Mouse (Mus musculus) liver, embryonic 11.5 days (tissue): ENCODE data around the gene Rab19. TPM values are rescaled to one million over a fixed set of nuclear protein-coding genes. Genes with fewer than 3 reads are reported as not detected.

ENCODE experiments used
- ATAC-seq: fragments of 200-750 bp; cut with Nextera tagmentation; replicated peaks from 2 replicates; pipeline ENCODE4 v1.8.0; 2017; ENCODE audit warnings: moderate number of reproducible peaks, mild to moderate bottlenecking, moderate TSS enrichment, moderate library complexity; ENCODE audit not compliant: low FRiP score
- DNase-seq: peaks from one replicate; pipeline ENCODE4 v3.0.0-alpha.2; 2017; ENCODE audit warnings: low spot score
- H3K27ac ChIP-seq: fragments of 300-500 bp; sonication (generic); 2 replicates; pipeline ENCODE4 v1.5.1; 2014; ENCODE audit warnings: mild to moderate bottlenecking, low read depth, low read length, control low read depth
- H3K27me3 ChIP-seq: fragments of 300-500 bp; sonication (generic); replicated peaks from 2 replicates; pipeline ENCODE4 v1.6.1; 2014; ENCODE audit warnings: low read length, mixed read lengths; ENCODE audit not compliant: control insufficient read depth, insufficient read depth
- H3K36me3 ChIP-seq: fragments of 300-500 bp; sonication (generic); 2 replicates; pipeline ENCODE4 v1.6.1; 2014; ENCODE audit warnings: mild to moderate bottlenecking, low read length, moderate library complexity, mixed read lengths; ENCODE audit not compliant: control insufficient read depth, insufficient read depth
- H3K4me1 ChIP-seq: fragments of 300-500 bp; sonication (generic); replicated peaks from 2 replicates; pipeline ENCODE4 v1.6.1; 2014; ENCODE audit warnings: low read length, mixed read lengths; ENCODE audit not compliant: control insufficient read depth, insufficient read depth
- H3K4me2 ChIP-seq: fragments of 300-500 bp; sonication (generic); 2 replicates; pipeline ENCODE4 v1.6.1; 2014; ENCODE audit warnings: mild to moderate bottlenecking, control low read depth, moderate library complexity
- H3K4me3 ChIP-seq: fragments of 300-500 bp; sonication (generic); 2 replicates; pipeline ENCODE4 v1.5.1; 2014; ENCODE audit warnings: low read depth, low read length, control low read depth
- H3K9ac ChIP-seq: fragments of 300-500 bp; sonication (generic); 2 replicates; pipeline ENCODE4 v1.6.1; 2014; ENCODE audit warnings: low read depth, low read length, control low read depth
- H3K9me3 ChIP-seq: fragments of 300-500 bp; sonication (generic); 2 replicates; pipeline ENCODE4 v1.6.1; 2016; ENCODE audit warnings: low read length, inconsistent platforms, mixed read lengths; ENCODE audit not compliant: control insufficient read depth
- WGBS: fragments of 180-500 bp; shearing (Covaris S2); extraction: QIAGEN DNeasy Blood & Tissue Kit; methylation state at CpG from one replicate; pipeline ENCODE4 v1.1.7; 2014; 5-methylcytosine and 5-hydroxymethylcytosine counted together
- polyA plus RNA-seq: library from polyadenylated mRNA; unstranded; fragments of >200 nt; fragmentation: Nextera tagmentation; extraction: Ambion mirVana; gene quantifications from 2 replicates; pipeline ENCODE4 v1.2.1, GENCODE M21; 2014

The Rab19 gene
- polyA plus RNA-seq, 1 experiment from 2014 or later, result 0.27 TPM

GRCm38 (mm10) chr6:39395471-39395870 is 14.5 kb downstream of the Rab19 start:
- Histone ChIP-seq H3K36me3 (peaks cover 5% of the 10 kb centered on the region; the same call in 1 of the 2 replicates), H3K27ac (no peak overlapping the region)
- 88% methylated on average over 4 of the region's 4 CpGs for WGBS

GRCm38 (mm10) chr6:39395916-39396315 is 14.9 kb downstream of the Rab19 start:
- Histone ChIP-seq H3K4me3 (no peak overlapping the region), H3K4me2 (no peak overlapping the region), H3K36me3 (peaks cover 5% of the 10 kb centered on the region; the same call in 1 of the 2 replicates), H3K9ac (no peak overlapping the region), H3K27me3 (no peaks in the 10 kb centered on the region), H3K4me1 (no peaks in the 10 kb centered on the region), H3K27ac (no peak overlapping the region), H3K9me3 (no peaks in the 10 kb centered on the region)
- ATAC-seq (no peak), DNase-seq (no peak)
- 73% methylated on average over 4 of the region's 4 CpGs for WGBS

More at GRCm38 (mm10) chr6:39395471-39395870, 14.5 kb downstream of the Rab19 start:
- no peaks in the 10 kb centered on the region for H3K27me3 ChIP-seq
- H3K4me3 ChIP-seq, result no peak overlapping the region
- H3K9ac ChIP-seq, result no peak overlapping the region
- no peaks in the 10 kb centered on the region for H3K4me1 ChIP-seq
- H3K9me3 ChIP-seq, result no peaks in the 10 kb centered on the region
- H3K4me2 ChIP-seq, result no peak overlapping the region
- ATAC-seq (no peak), DNase-seq (no peak)

- peaks cover 5% of the 10 kb centered on the region; the same call in 1 of the 2 replicates for H3K36me3 ChIP-seq
- no peak overlapping the region for H3K9ac ChIP-seq
- no peak for DNase-seq
- H3K9me3 ChIP-seq, result no peaks in the 10 kb centered on the region
- H3K27me3 ChIP-seq, result no peaks in the 10 kb centered on the region
- no peak overlapping the region for H3K27ac ChIP-seq
- no peak for ATAC-seq
- no peaks in the 10 kb centered on the region for H3K4me1 ChIP-seq
- no peak overlapping the region for H3K4me3 ChIP-seq
- H3K4me2 ChIP-seq, result no peak overlapping the region
- WGBS, result 87% methylated on average over 6 of the region's 6 CpGs
Observed at GRCm38 (mm10) chr6:39397046-39397445, 16.1 kb downstream of the Rab19 start.

- no peak overlapping the region for H3K4me3 ChIP-seq
- no peaks in the 10 kb centered on the region for H3K4me1 ChIP-seq
- H3K9me3 ChIP-seq, result no peaks in the 10 kb centered on the region
- H3K36me3 ChIP-seq, result peaks cover 5% of the 10 kb centered on the region; the same call in 1 of the 2 replicates
- no peaks in the 10 kb centered on the region for H3K27me3 ChIP-seq
- H3K27ac ChIP-seq, result no peak overlapping the region
- no peak overlapping the region for H3K4me2 ChIP-seq
- DNase-seq (no peak), ATAC-seq (no peak)
- no peak overlapping the region for H3K9ac ChIP-seq
- WGBS, result 89% methylated on average over 9 of the region's 9 CpGs
Observed at GRCm38 (mm10) chr6:39398342-39398741, 17.4 kb downstream of the Rab19 start.

- Histone ChIP-seq H3K4me1 (no peaks in the 10 kb centered on the region), H3K9ac (no peak overlapping the region), H3K4me3 (no peak overlapping the region), H3K4me2 (no peak overlapping the region), H3K36me3 (peaks cover 8% of the 10 kb centered on the region; the same call in 1 of the 2 replicates), H3K9me3 (no peaks in the 10 kb centered on the region), H3K27ac (no peak overlapping the region), H3K27me3 (no peaks in the 10 kb centered on the region)
- 81% methylated on average over 7 of the region's 7 CpGs for WGBS
- DNase-seq, result no peak
- ATAC-seq, result no peak
Observed at GRCm38 (mm10) chr6:39400343-39400742, 19.4 kb downstream of the Rab19 start.

GRCm38 (mm10) chr6:39403136-39403535 is 22.2 kb downstream of the Rab19 start:
- Histone ChIP-seq H3K4me2 (no peak overlapping the region), H3K9me3 (no peaks in the 10 kb centered on the region), H3K9ac (no peak overlapping the region), H3K27me3 (no peaks in the 10 kb centered on the region), H3K36me3 (peaks cover 8% of the 10 kb centered on the region; the same call in 1 of the 2 replicates), H3K4me3 (no peak overlapping the region), H3K4me1 (no peaks in the 10 kb centered on the region), H3K27ac (no peak overlapping the region)
- no peak for DNase-seq
- ATAC-seq, result no peak
- 84% methylated on average over 2 of the region's 2 CpGs for WGBS

- Histone ChIP-seq H3K9ac (no peak overlapping the region), H3K27me3 (no peaks in the 10 kb centered on the region), H3K36me3 (peaks cover 5% of the 10 kb centered on the region; the same call in 1 of the 2 replicates), H3K27ac (no peak overlapping the region), H3K4me2 (no peak overlapping the region), H3K4me1 (no peaks in the 10 kb centered on the region), H3K9me3 (no peaks in the 10 kb centered on the region), H3K4me3 (no peak overlapping the region)
- no peak for DNase-seq
- WGBS, result 78% methylated on average over 5 of the region's 5 CpGs
- no peak for ATAC-seq
Observed at GRCm38 (mm10) chr6:39406480-39406879, 25.5 kb downstream of the Rab19 start.

- Histone ChIP-seq H3K4me2 (no peak overlapping the region), H3K36me3 (peaks cover under 1% of the 10 kb centered on the region; the same call in 1 of the 2 replicates), H3K9me3 (no peaks in the 10 kb centered on the region), H3K9ac (no peak overlapping the region), H3K27me3 (peaks cover 5% of the 10 kb centered on the region; the same call in 1 of the 2 replicates), H3K4me1 (peaks cover 3% of the 10 kb centered on the region; the same call in 1 of the 2 replicates), H3K4me3 (no peak overlapping the region), H3K27ac (no peak overlapping the region)
- DNase-seq (no peak), ATAC-seq (no peak)
- WGBS, result 86% methylated on average over 1 of the region's 1 CpGs
Observed at GRCm38 (mm10) chr6:39414106-39414505, 33.1 kb downstream of the Rab19 start.

- H3K36me3 ChIP-seq, result no peaks in the 10 kb centered on the region
- DNase-seq (peak; percentile 58), ATAC-seq (no peak)
- WGBS, result 50% methylated on average over 3 of the region's 5 CpGs
- no peak overlapping the region for H3K4me2 ChIP-seq
- H3K9ac ChIP-seq, result no peak overlapping the region
- no peaks in the 10 kb centered on the region for H3K9me3 ChIP-seq
- H3K4me1 ChIP-seq, result peaks cover 3% of the 10 kb centered on the region; the same call in 1 of the 2 replicates
- H3K27ac ChIP-seq, result no peak overlapping the region
- H3K4me3 ChIP-seq, result no peak overlapping the region
- H3K27me3 ChIP-seq, result peaks cover 5% of the 10 kb centered on the region; the same call in 1 of the 2 replicates
Observed at GRCm38 (mm10) chr6:39415762-39416161, 34.8 kb downstream of the Rab19 start.
